Mouse (Mus musculus) inflammation-experienced regulatory T-cells, adult 16 weeks (primary cell): ENCODE results near the gene H2-Ob. TPM values are rescaled to one million over a fixed set of nuclear protein-coding genes. Genes with fewer than 3 reads are reported as not detected.

ENCODE experiments used
- polyA plus RNA-seq: library from polyadenylated mRNA; unstranded; fragments of 100-300 nt; shearing (Covaris generic); gene quantifications from one replicate; pipeline ENCODE4 v1.2.1, GENCODE M21; 2017

The H2-Ob gene
- 106 TPM for polyA plus RNA-seq

GRCm38 (mm10) chr17:34238706-34239105 is at the start of gene H2-Ob:
Gene H2-Ob, plus strand, starts transcription at chr17:34238903.

GRCm38 (mm10) chr17:34196941-34197894 is 41.5 kb upstream of the H2-Ob start, which contains the start of gene Psmb8:
Gene Psmb8, plus strand, starts transcription at chr17:34197721.

GRCm38 (mm10) chr17:34203444-34203843 is 35.3 kb upstream of the H2-Ob start, which contains the start of gene Tap2:
Gene Tap2, plus strand, starts transcription at chr17:34203527.

GRCm38 (mm10) chr17:34257594-34258375 is 19.1 kb downstream of the H2-Ob start, which contains the start of gene H2-Ab1:
Gene H2-Ab1, plus strand, starts transcription at chr17:34257689.

GRCm38 (mm10) chr17:34287648-34288047 is 48.9 kb downstream of the H2-Ob start, which contains the start of gene H2-Aa:
Gene H2-Aa, minus strand, starts transcription at chr17:34287823.

Other genes starting within 250 kb of the H2-Ob start
- 13,592 TPM for gene H2-K1, start 238.6 kb upstream of the H2-Ob start, polyA plus RNA-seq
- 24.7 TPM for gene Ring1, start 214.2 kb upstream of the H2-Ob start, polyA plus RNA-seq
- 47.8 TPM for gene H2-Ke6, start 210.8 kb upstream of the H2-Ob start, polyA plus RNA-seq
- gene Slc39a7, start 207.2 kb upstream of the H2-Ob start, polyA plus RNA-seq, result 165 TPM
- gene Rxrb, start 207.1 kb upstream of the H2-Ob start, polyA plus RNA-seq, result 25.2 TPM
- gene Col11a2, start 199.5 kb upstream of the H2-Ob start, polyA plus RNA-seq, result 3.0 TPM
- 41.7 TPM for gene H2-Oa, start 146.6 kb upstream of the H2-Ob start, polyA plus RNA-seq
- gene H2-DMa, start 119.4 kb upstream of the H2-Ob start, polyA plus RNA-seq, result 118 TPM
- 172 TPM for gene Brd2, start 116.3 kb upstream of the H2-Ob start, polyA plus RNA-seq
- 8.5 TPM for gene H2-DMb2, start 95.6 kb upstream of the H2-Ob start, polyA plus RNA-seq
- 7.1 TPM for gene H2-DMb1, start 85.8 kb upstream of the H2-Ob start, polyA plus RNA-seq
- 543 TPM for gene Tap1, start 51.4 kb upstream of the H2-Ob start, polyA plus RNA-seq
- gene Psmb9, start 51.1 kb upstream of the H2-Ob start, polyA plus RNA-seq, result 552 TPM
- gene Psmb8, start 41.2 kb upstream of the H2-Ob start, polyA plus RNA-seq, result 1,460 TPM
- 505 TPM for gene Tap2, start 35.4 kb upstream of the H2-Ob start, polyA plus RNA-seq
- gene H2-Ab1, start 18.8 kb downstream of the H2-Ob start, polyA plus RNA-seq, result 50.9 TPM
- gene H2-Aa, start 48.9 kb downstream of the H2-Ob start, polyA plus RNA-seq, result 34.5 TPM
- 26.1 TPM for gene H2-Eb1, start 67.0 kb downstream of the H2-Ob start, polyA plus RNA-seq
- gene H2-Eb2, start 86.8 kb downstream of the H2-Ob start, polyA plus RNA-seq, result 0.26 TPM
- gene Btnl2, start 115.9 kb downstream of the H2-Ob start, polyA plus RNA-seq, result 0.45 TPM
- not detected for gene Btnl1, start 138.2 kb downstream of the H2-Ob start, polyA plus RNA-seq
- 0.74 TPM for gene BC051142, start 159.9 kb downstream of the H2-Ob start, polyA plus RNA-seq
- gene Btnl4, start 238.4 kb downstream of the H2-Ob start, polyA plus RNA-seq, result 0.40 TPM